Mouse (Mus musculus) liver, postnatal 0 days (tissue): ENCODE results near the gene Arhgef17.

Experiments used
- CTCF ChIP-seq: sonication (generic); IDR thresholded peaks from 2 replicates; pipeline ENCODE4 v1.5.1; 2016; ENCODE audit warnings: antibody characterized with exemption, low read depth
- EP300 ChIP-seq: IDR thresholded peaks from 2 replicates; pipeline ENCODE4 v1.6.1; 2016; ENCODE audit warnings: antibody characterized with exemption, low read depth, mild to moderate bottlenecking

DNA sequence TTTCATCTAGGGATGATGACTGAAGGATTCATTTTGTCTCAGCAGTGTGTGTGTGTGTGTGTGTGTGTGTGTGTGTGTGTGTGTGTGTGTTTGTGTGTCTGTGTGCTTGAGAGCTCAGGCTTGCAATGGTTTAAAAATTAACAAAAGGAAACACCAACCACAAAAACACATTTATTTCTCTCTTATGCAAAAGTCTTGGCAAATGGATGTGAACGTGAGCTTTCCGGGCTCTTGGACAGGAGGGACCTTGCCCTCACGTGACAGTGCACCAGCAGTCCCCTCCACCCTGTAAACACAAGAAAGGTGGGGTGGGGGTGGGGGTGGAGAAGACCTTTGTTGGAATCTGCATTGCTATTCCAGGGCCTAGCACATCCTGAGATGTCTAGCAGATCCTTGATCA lies 5.6 kb upstream of the Arhgef17 start:
- TF ChIP-seq CTCF, result no peak
- no peak for TF ChIP-seq EP300
